Mouse (Mus musculus) kidney, adult 9 months (tissue): ENCODE measurements at regions not wholly inside any gene's neighbourhood (a gene's known extent, or its start where the extent isn't known, plus 50 kb on each side); places are given as distances from the start of the nearest gene placed in this dataset.

Experiments used
- DNase-seq: peaks from one replicate; pipeline ENCODE4 v3.0.0; 2022

GRCm38 (mm10) chr6:60217840-60218239 is 611.8 kb downstream of the Snca start:
- no peak for DNase-seq

- peak; percentile 47 for DNase-seq
Measured at GRCm38 (mm10) chr6:60201548-60201947, 628.1 kb downstream of the Snca start.
